7 mouse cellular contexts compared by ENCODE assay signal in genomic region chr8:123982291-123982793, GRCm38 (mm10). TPM values are rescaled to one million over a fixed set of nuclear protein-coding genes. Genes with fewer than 3 reads are reported as not detected.
A peak's percentile ranks its signal among the peaks of the same experiment; 100 is the strongest.
DNase-seq lines count a peak whose midpoint lies in the region; ATAC-seq and TF ChIP-seq lines count a peak whose summit lies in the region.

No protein-coding gene starts in this region.

- peak overlapping the region; percentile 65 for H3K27ac ChIP-seq in embryonic facial prominence, embryonic 15.5 days (replicated peaks)
- peak overlapping the region; percentile 11; the same call in 1 of the 2 replicates for H3K27ac ChIP-seq in kidney, adult 2 months (ENCODE audit: insufficient read depth, low read depth, low read length)

- H3K4me2 ChIP-seq in embryonic facial prominence, embryonic 15.5 days (replicated peaks), result peak overlapping the region; percentile 91

- peak overlapping the region; percentile 80 for H3K4me3 ChIP-seq in lung, adult 2 months (replicated peaks; ENCODE audit: extremely low read depth, low read depth, low read length)
- H3K4me3 ChIP-seq in embryonic facial prominence, embryonic 15.5 days (replicated peaks), result peak overlapping the region; percentile 76
- peak overlapping the region; percentile 89 for H3K4me3 ChIP-seq in kidney, adult 2 months (ENCODE audit: insufficient read depth, low read depth, low read length)

- H3K36me3 ChIP-seq in embryonic facial prominence, embryonic 15.5 days, result no peaks in the 10 kb centered on the region
- no peaks in the 10 kb centered on the region for H3K36me3 ChIP-seq in kidney, adult 2 months (ENCODE audit: control insufficient read depth, insufficient read depth, low read length)

- H3K4me1 ChIP-seq in lung, adult 2 months (ENCODE audit: control insufficient read depth, insufficient read depth, low read length), result no peaks in the 10 kb centered on the region; the same call in none of the 2 replicates
- H3K4me1 ChIP-seq in embryonic facial prominence, embryonic 15.5 days, result peaks cover 17% of the 10 kb centered on the region
- peaks cover 8% of the 10 kb centered on the region for H3K4me1 ChIP-seq in kidney, adult 2 months (ENCODE audit: control insufficient read depth, insufficient read depth, low read length)

- H3K27me3 ChIP-seq in embryonic facial prominence, embryonic 15.5 days, result no peaks in the 10 kb centered on the region
- H3K27me3 ChIP-seq in kidney, adult 2 months (replicated peaks; ENCODE audit: control insufficient read depth, insufficient read depth, low read length), result no peaks in the 10 kb centered on the region

- H3K9me3 ChIP-seq in embryonic facial prominence, embryonic 15.5 days (replicated peaks), result no peaks in the 10 kb centered on the region

- WGBS in lung, adult 2 months, result 1% methylated on average over 48 of the region's 48 CpGs
- under 1% methylated on average over 48 of the region's 48 CpGs for WGBS in embryonic facial prominence, embryonic 15.5 days
- WGBS in kidney, adult 2 months, result 1% methylated on average over 48 of the region's 48 CpGs

- DNase-seq in lung, adult 2 months, result peak; percentile 50
- no peak for DNase-seq in lung, postnatal 36 days
- DNase-seq in adrenal gland, postnatal 4 days (ENCODE audit: low spot score in 2 of 2), result peak; percentile 17 to 26
- peak; percentile 38 for DNase-seq in kidney, adult 2 months
- DNase-seq in spleen, postnatal 4 days (ENCODE audit: low spot score in 2 of 2), result peak; percentile 53 to 79

- TF ChIP-seq POLR2A in lung, adult 2 months (IDR thresholded peaks at IDR 0.05; ENCODE audit: borderline replicate concordance, extremely low read depth, low read depth, low read length), result no peak
- no peak for TF ChIP-seq POLR2A in kidney, adult 2 months (IDR thresholded peaks at IDR 0.05; ENCODE audit: low read depth, low read length)

- peak overlapping the region; percentile 47 for H3K9ac ChIP-seq in embryonic facial prominence, embryonic 15.5 days

- ATAC-seq in embryonic facial prominence, embryonic 15.5 days (ENCODE audit: insufficient number of reproducible peaks, low FRiP score, low TSS enrichment, low read depth), result peak; percentile 51
- 0 out of 2 replicates have a peak, but pooled peaks have one; percentile 8 for ATAC-seq in megakaryocyte-erythroid progenitor cell, adult 5-6 weeks (replicated peaks; ENCODE audit: low FRiP score, low TSS enrichment, poor library complexity, severe bottlenecking)

- TF ChIP-seq CTCF in lung, adult 2 months (IDR thresholded peaks at IDR 0.05; ENCODE audit: insufficient read depth, low read length), result no peak
- TF ChIP-seq CTCF in kidney, adult 2 months (conservative IDR thresholded peaks at IDR 0.05; ENCODE audit: insufficient read depth, insufficient read length, low read depth, low read length), result no peak

RNA-seq across cellular contexts. Expression of gene Abcb10, which starts 0.6 kb away (rescaled TPM):
- 10.9 and 12.6 TPM in 2 replicates for polyA plus RNA-seq in lung, adult 2 months (2012; rRNA removed)
- total RNA-seq in adrenal gland, postnatal 4 days (2021), result 10 to 100 TPM; 19.4 to 24.5 TPM
- polyA plus RNA-seq in embryonic facial prominence, embryonic 15.5 days (2015; fragmentation: Nextera tagmentation; extraction: Ambion mirVana), result 14.1 and 14.8 TPM in 2 replicates
- 16.4 and 16.5 TPM in 2 replicates for polyA plus RNA-seq in kidney, adult 2 months (2012; rRNA removed)
- 45.7 and 47.9 TPM in 2 replicates for total RNA-seq in megakaryocyte-erythroid progenitor cell, adult 5-6 weeks (2014; fragmentation: Nextera tagmentation)
- 23.8 and 39.0 TPM in 2 replicates for total RNA-seq in megakaryocyte-erythroid progenitor cell, adult 5-6 weeks (2017)

RNA-seq across cellular contexts. Expression of gene Nup133, which starts 33.3 kb away (rescaled TPM):
- 7.3 and 10.8 TPM in 2 replicates for polyA plus RNA-seq in lung, adult 2 months (2012; rRNA removed)
- 10 to 100 TPM; 32.2 to 33.4 TPM for total RNA-seq in adrenal gland, postnatal 4 days (2021)
- polyA plus RNA-seq in embryonic facial prominence, embryonic 15.5 days (2015; fragmentation: Nextera tagmentation; extraction: Ambion mirVana), result 27.3 and 29.6 TPM in 2 replicates
- polyA plus RNA-seq in kidney, adult 2 months (2012; rRNA removed), result 7.9 and 8.7 TPM in 2 replicates
- total RNA-seq in megakaryocyte-erythroid progenitor cell, adult 5-6 weeks (2014; fragmentation: Nextera tagmentation), result 37.6 and 47.2 TPM in 2 replicates
- 35.7 and 36.3 TPM in 2 replicates for total RNA-seq in megakaryocyte-erythroid progenitor cell, adult 5-6 weeks (2017)

RNA-seq across cellular contexts. Expression of gene Taf5l, which starts 38.9 kb away (rescaled TPM):
- polyA plus RNA-seq in lung, adult 2 months (2012; rRNA removed), result 22.7 and 26.0 TPM in 2 replicates
- total RNA-seq in adrenal gland, postnatal 4 days (2021), result 10 to 100 TPM; 33.7 to 34.4 TPM
- 36.0 and 36.2 TPM in 2 replicates for polyA plus RNA-seq in embryonic facial prominence, embryonic 15.5 days (2015; fragmentation: Nextera tagmentation; extraction: Ambion mirVana)
- 20.4 and 22.2 TPM in 2 replicates for polyA plus RNA-seq in kidney, adult 2 months (2012; rRNA removed)
- 58.2 and 60.6 TPM in 2 replicates for total RNA-seq in megakaryocyte-erythroid progenitor cell, adult 5-6 weeks (2014; fragmentation: Nextera tagmentation)
- 34.3 and 52.8 TPM in 2 replicates for total RNA-seq in megakaryocyte-erythroid progenitor cell, adult 5-6 weeks (2017)

RNA-seq across cellular contexts. Expression of gene Urb2, which starts 39.0 kb away (rescaled TPM):
- 3.1 and 4.3 TPM in 2 replicates for polyA plus RNA-seq in lung, adult 2 months (2012; rRNA removed)
- total RNA-seq in adrenal gland, postnatal 4 days (2021), result 10 to 100 TPM; 14.1 to 14.3 TPM
- polyA plus RNA-seq in embryonic facial prominence, embryonic 15.5 days (2015; fragmentation: Nextera tagmentation; extraction: Ambion mirVana), result 5.0 and 5.7 TPM in 2 replicates
- polyA plus RNA-seq in kidney, adult 2 months (2012; rRNA removed), result 3.3 and 3.5 TPM in 2 replicates
- 25.4 and 36.2 TPM in 2 replicates for total RNA-seq in megakaryocyte-erythroid progenitor cell, adult 5-6 weeks (2014; fragmentation: Nextera tagmentation)
- total RNA-seq in megakaryocyte-erythroid progenitor cell, adult 5-6 weeks (2017), result 28.0 and 28.1 TPM in 2 replicates
